18 mouse cellular contexts compared by ENCODE assay signal in genomic region chr11:85643025-85643424, GRCm38 (mm10).
DNase-seq lines count a peak whose midpoint lies in the region; ATAC-seq and TF ChIP-seq lines count a peak whose summit lies in the region.
"Had no signal": no experiment of that assay in that cellular context is flagged by ENCODE, and none has a peak within 500 bp of the region (broad histone marks: within the 10 kb centered on the region; RNA-seq: fewer than 3 reads in every experiment).

No protein-coding gene starts in this region.

- 83% methylated on average over 4 of the region's 4 CpGs for WGBS in kidney, postnatal 0 days
- WGBS in embryonic facial prominence, embryonic 14.5 days, result 78% methylated on average over 4 of the region's 4 CpGs

- peaks cover 3% of the 10 kb centered on the region; the same call in 1 of the 2 replicates for H3K27me3 ChIP-seq in kidney, postnatal 0 days (ENCODE audit: insufficient read depth, low read length)
- H3K27me3 ChIP-seq in embryonic facial prominence, embryonic 14.5 days (replicated peaks; ENCODE audit: control insufficient read depth, insufficient read depth, low read length), result no peaks in the 10 kb centered on the region
- H3K27me3 ChIP-seq: heart, embryonic 12.5 days; liver, embryonic 15.5 days; neural tube, embryonic 13.5 days had no signal

- no peak overlapping the region for H3K9ac ChIP-seq in kidney, postnatal 0 days (ENCODE audit: low read depth, low read length)
- peak overlapping the region; percentile 43; the same call in 1 of the 2 replicates for H3K9ac ChIP-seq in embryonic facial prominence, embryonic 14.5 days (ENCODE audit: low read depth, low read length)
- H3K9ac ChIP-seq: forebrain, postnatal 0 days; heart, embryonic 12.5 days; limb, embryonic 13.5 days; liver, embryonic 15.5 days; midbrain, embryonic 12.5 days had no signal

- DNase-seq in heart, adult 11 months, result peak; percentile 1
- DNase-seq in heart, postnatal 4 days, result no peak
- no peak for DNase-seq in kidney, postnatal 0 days (ENCODE audit: low spot score)
- DNase-seq in kidney, adult 9 months, result no peak
- DNase-seq in 416B (ENCODE audit: low read depth), result peak; percentile 21
- no peak for DNase-seq in embryonic facial prominence, embryonic 14.5 days (ENCODE audit: low spot score)
- no peak for DNase-seq in cerebellum, adult 9-11 months
- DNase-seq: cerebellum, adult 11 months; cerebellum, postnatal 14 days; forebrain, postnatal 0 days; kidney, adult 11 months; thymus, postnatal 14 days had no signal

- H3K4me2 ChIP-seq in kidney, postnatal 0 days (ENCODE audit: low read length), result no peak overlapping the region
- peak overlapping the region; percentile 23; the same call in 1 of the 2 replicates for H3K4me2 ChIP-seq in embryonic facial prominence, embryonic 14.5 days (ENCODE audit: low read depth, low read length)
- H3K4me2 ChIP-seq: midbrain, embryonic 12.5 days; neural tube, embryonic 13.5 days had no signal

- H3K4me1 ChIP-seq in kidney, postnatal 0 days (replicated peaks; ENCODE audit: insufficient read depth, low read length), result peaks cover 11% of the 10 kb centered on the region
- peaks cover 43% of the 10 kb centered on the region for H3K4me1 ChIP-seq in embryonic facial prominence, embryonic 14.5 days (ENCODE audit: control insufficient read depth, insufficient read depth, low read length)

- no peak for ATAC-seq in kidney, postnatal 0 days (replicated peaks; ENCODE audit: low FRiP score, low read depth)
- ATAC-seq in embryonic facial prominence, embryonic 14.5 days (ENCODE audit: low read depth), result no peak
- ATAC-seq: forebrain, postnatal 0 days had no signal

- no peaks in the 10 kb centered on the region for H3K9me3 ChIP-seq in kidney, postnatal 0 days (replicated peaks; ENCODE audit: low read length)
- no peaks in the 10 kb centered on the region for H3K9me3 ChIP-seq in embryonic facial prominence, embryonic 14.5 days (ENCODE audit: control insufficient read depth, low read length)
- H3K9me3 ChIP-seq: G1E; heart, embryonic 12.5 days; limb, embryonic 13.5 days; liver, embryonic 15.5 days; midbrain, embryonic 12.5 days; neural tube, embryonic 13.5 days had no signal

- no peak overlapping the region for H3K4me3 ChIP-seq in kidney, postnatal 0 days (replicated peaks; ENCODE audit: low read depth, low read length)
- H3K4me3 ChIP-seq in embryonic facial prominence, embryonic 14.5 days (ENCODE audit: low read depth, low read length), result no peak overlapping the region
- H3K4me3 ChIP-seq: heart, embryonic 12.5 days; liver, embryonic 15.5 days; midbrain, embryonic 12.5 days; neural tube, embryonic 13.5 days had no signal

- H3K36me3 ChIP-seq in kidney, postnatal 0 days (ENCODE audit: insufficient read depth, low read length), result no peaks in the 10 kb centered on the region
- no peaks in the 10 kb centered on the region for H3K36me3 ChIP-seq in embryonic facial prominence, embryonic 14.5 days (ENCODE audit: control insufficient read depth, insufficient read depth, low read length)
- H3K36me3 ChIP-seq: G1E; heart, embryonic 12.5 days; limb, embryonic 13.5 days; liver, embryonic 15.5 days; midbrain, embryonic 12.5 days; neural tube, embryonic 13.5 days had no signal

- peak overlapping the region; percentile 47; the same call in 1 of the 2 replicates for H3K27ac ChIP-seq in kidney, postnatal 0 days
- H3K27ac ChIP-seq in embryonic facial prominence, embryonic 14.5 days (replicated peaks; ENCODE audit: low read depth, low read length), result peak overlapping the region; percentile 48
- H3K27ac ChIP-seq: midbrain, embryonic 12.5 days had no signal

- no peak for TF ChIP-seq CTCF in kidney, postnatal 0 days (IDR thresholded peaks at IDR 0.05; ENCODE audit: low read depth)

Comparison
In these comparisons a context has a peak if more than half of its experiments do, and no peak if none do; other contexts are left out.
1. DNase-seq: peak in heart, adult 11 months (single experiment) and 416B (single experiment); none in heart, postnatal 4 days (single experiment), kidney, postnatal 0 days (single experiment), kidney, adult 9 months (single experiment), embryonic facial prominence, embryonic 14.5 days (single experiment) and cerebellum, adult 9-11 months (single experiment).